Mouse (Mus musculus): Measurements from ENCODE around the gene Gm11027. TPM values are rescaled to one million over a fixed set of nuclear protein-coding genes. Genes with fewer than 3 reads are reported as not detected.
A peak's percentile ranks its signal among the peaks of the same experiment; 100 is the strongest.

The Gm11027 gene
- polyA plus RNA-seq, 1 experiment: not detected

GRCm38 (mm10) chr12:116271071-116271470 is 4.1 kb upstream of the Gm11027 start:
- H3K27me3 ChIP-seq (ENCODE audit: control insufficient read depth, insufficient read depth, insufficient read length): no peaks in the 10 kb centered on the region
- H3K4me3 ChIP-seq: no peak overlapping the region
- no peak overlapping the region for H3ac ChIP-seq (ENCODE audit: control insufficient read depth, insufficient read length)
- no peaks in the 10 kb centered on the region for H3K79me2 ChIP-seq (ENCODE audit: control insufficient read depth, insufficient read depth)
- TF ChIP-seq MAX (IDR thresholded peaks at IDR 0.05; ENCODE audit: low read depth): no peak
- TF ChIP-seq REST (IDR thresholded peaks at IDR 0.05; ENCODE audit: insufficient read depth, insufficient read length): no peak
- TF ChIP-seq USF1 (IDR thresholded peaks at IDR 0.05; ENCODE audit: low read depth): no peak
- TF ChIP-seq MYOD1 (IDR thresholded peaks at IDR 0.05; ENCODE audit: control insufficient read depth in 1 of 3, insufficient read length in 2 of 3, low read depth in 2 of 3): no peak
- no peak for TF ChIP-seq TCF12 (IDR thresholded peaks at IDR 0.05; ENCODE audit: insufficient read depth, poor library complexity, severe bottlenecking)
- no peak for TF ChIP-seq E2F4 (IDR thresholded peaks at IDR 0.05; ENCODE audit: insufficient read depth)
- TF ChIP-seq TCF3 (IDR thresholded peaks at IDR 0.05; ENCODE audit: insufficient read length, low read depth): no peak
- no peak for TF ChIP-seq POLR2A (IDR thresholded peaks at IDR 0.05; ENCODE audit: insufficient read length, low read depth)
- TF ChIP-seq MYOG (IDR thresholded peaks at IDR 0.05; ENCODE audit: control insufficient read depth in 1 of 3, insufficient read depth in 1 of 3, insufficient read length in 2 of 3, low read depth in 2 of 3): no peak
- TF ChIP-seq CEBPB (IDR thresholded peaks at IDR 0.05; ENCODE audit: insufficient read depth, poor library complexity, severe bottlenecking): no peak
- TF ChIP-seq POLR2AphosphoS2 (IDR thresholded peaks at IDR 0.05; ENCODE audit: insufficient read length, low read depth): no peak
- TF ChIP-seq SRF (IDR thresholded peaks at IDR 0.05; ENCODE audit: control insufficient read depth, insufficient read length, low read depth): no peak
- no peak overlapping the region for H3K4me2 ChIP-seq (ENCODE audit: low read depth)
- H3K36me3 ChIP-seq (ENCODE audit: control insufficient read depth, insufficient read depth): no peaks in the 10 kb centered on the region

GRCm38 (mm10) chr12:116273733-116274132 is 1.5 kb upstream of the Gm11027 start:
- Histone ChIP-seq H3K36me3 (ENCODE audit: control insufficient read depth, insufficient read depth) (no peaks in the 10 kb centered on the region), H3ac (ENCODE audit: control insufficient read depth, insufficient read length) (no peak overlapping the region), H3K4me3 (no peak overlapping the region), H3K79me2 (ENCODE audit: control insufficient read depth, insufficient read depth) (no peaks in the 10 kb centered on the region), H3K4me2 (ENCODE audit: low read depth) (no peak overlapping the region), H3K27me3 (ENCODE audit: control insufficient read depth, insufficient read depth, insufficient read length) (no peaks in the 10 kb centered on the region)
- TF ChIP-seq SRF (IDR thresholded peaks at IDR 0.05; ENCODE audit: control insufficient read depth, insufficient read length, low read depth) (no peak), USF1 (IDR thresholded peaks at IDR 0.05; ENCODE audit: low read depth) (no peak), REST (IDR thresholded peaks at IDR 0.05; ENCODE audit: insufficient read depth, insufficient read length) (no peak), TCF12 (IDR thresholded peaks at IDR 0.05; ENCODE audit: insufficient read depth, poor library complexity, severe bottlenecking) (no peak), TCF3 (IDR thresholded peaks at IDR 0.05; ENCODE audit: insufficient read length, low read depth) (no peak), CEBPB (IDR thresholded peaks at IDR 0.05; ENCODE audit: insufficient read depth, poor library complexity, severe bottlenecking) (no peak), MYOD1 (IDR thresholded peaks at IDR 0.05; ENCODE audit: control insufficient read depth in 1 of 3, insufficient read length in 2 of 3, low read depth in 2 of 3) (no peak), MAX (IDR thresholded peaks at IDR 0.05; ENCODE audit: low read depth) (no peak)

- H3ac ChIP-seq (ENCODE audit: control insufficient read depth, insufficient read length): no peak overlapping the region
- H3K79me2 ChIP-seq (ENCODE audit: control insufficient read depth, insufficient read depth): no peaks in the 10 kb centered on the region
- no peak overlapping the region for H3K4me2 ChIP-seq (ENCODE audit: low read depth)
- no peak for TF ChIP-seq MYOD1 (IDR thresholded peaks at IDR 0.05; ENCODE audit: control insufficient read depth in 1 of 3, insufficient read length in 2 of 3, low read depth in 2 of 3)
- no peak for TF ChIP-seq CEBPB (IDR thresholded peaks at IDR 0.05; ENCODE audit: insufficient read depth, poor library complexity, severe bottlenecking)
- no peak for TF ChIP-seq SRF (IDR thresholded peaks at IDR 0.05; ENCODE audit: control insufficient read depth, insufficient read length, low read depth)
- TF ChIP-seq TCF12 (IDR thresholded peaks at IDR 0.05; ENCODE audit: insufficient read depth, poor library complexity, severe bottlenecking): no peak
- no peak for TF ChIP-seq POLR2AphosphoS2 (IDR thresholded peaks at IDR 0.05; ENCODE audit: insufficient read length, low read depth)
- no peak for TF ChIP-seq USF1 (IDR thresholded peaks at IDR 0.05; ENCODE audit: low read depth)
- TF ChIP-seq MAX (IDR thresholded peaks at IDR 0.05; ENCODE audit: low read depth): no peak
- no peak for TF ChIP-seq REST (IDR thresholded peaks at IDR 0.05; ENCODE audit: insufficient read depth, insufficient read length)
- TF ChIP-seq MYOG (IDR thresholded peaks at IDR 0.05; ENCODE audit: control insufficient read depth in 1 of 3, insufficient read depth in 1 of 3, insufficient read length in 2 of 3, low read depth in 2 of 3): no peak
- H3K27me3 ChIP-seq (ENCODE audit: control insufficient read depth, insufficient read depth, insufficient read length): no peaks in the 10 kb centered on the region
- no peaks in the 10 kb centered on the region for H3K36me3 ChIP-seq (ENCODE audit: control insufficient read depth, insufficient read depth)
- H3K4me3 ChIP-seq: no peak overlapping the region
Observed at GRCm38 (mm10) chr12:116275631-116276030, 445 bp downstream of the Gm11027 start.

GRCm38 (mm10) chr12:116276961-116277360 is 1.8 kb downstream of the Gm11027 start:
- TF ChIP-seq E2F4 (IDR thresholded peaks at IDR 0.05; ENCODE audit: insufficient read depth) (no peak), SRF (IDR thresholded peaks at IDR 0.05; ENCODE audit: control insufficient read depth, insufficient read length, low read depth) (no peak), USF1 (IDR thresholded peaks at IDR 0.05; ENCODE audit: low read depth) (no peak), MYOD1 (IDR thresholded peaks at IDR 0.05; ENCODE audit: control insufficient read depth in 1 of 3, insufficient read length in 2 of 3, low read depth in 2 of 3) (no peak), POLR2AphosphoS2 (IDR thresholded peaks at IDR 0.05; ENCODE audit: insufficient read length, low read depth) (no peak), CEBPB (IDR thresholded peaks at IDR 0.05; ENCODE audit: insufficient read depth, poor library complexity, severe bottlenecking) (no peak), REST (IDR thresholded peaks at IDR 0.05; ENCODE audit: insufficient read depth, insufficient read length) (no peak), MYOG (IDR thresholded peaks at IDR 0.05; ENCODE audit: control insufficient read depth in 1 of 3, insufficient read depth in 1 of 3, insufficient read length in 2 of 3, low read depth in 2 of 3) (no peak), POLR2A (IDR thresholded peaks at IDR 0.05; ENCODE audit: insufficient read length, low read depth) (no peak), MAX (IDR thresholded peaks at IDR 0.05; ENCODE audit: low read depth) (no peak), TCF12 (IDR thresholded peaks at IDR 0.05; ENCODE audit: insufficient read depth, poor library complexity, severe bottlenecking) (no peak), TCF3 (IDR thresholded peaks at IDR 0.05; ENCODE audit: insufficient read length, low read depth) (no peak)
- H3K36me3 ChIP-seq (ENCODE audit: control insufficient read depth, insufficient read depth): no peaks in the 10 kb centered on the region
- H3K27me3 ChIP-seq (ENCODE audit: control insufficient read depth, insufficient read depth, insufficient read length): no peaks in the 10 kb centered on the region
- H3K79me2 ChIP-seq (ENCODE audit: control insufficient read depth, insufficient read depth): peaks cover 6% of the 10 kb centered on the region
- no peak overlapping the region for H3ac ChIP-seq (ENCODE audit: control insufficient read depth, insufficient read length)
- H3K4me2 ChIP-seq (ENCODE audit: low read depth): no peak overlapping the region
- no peak overlapping the region for H3K4me3 ChIP-seq

GRCm38 (mm10) chr12:116278541-116278940 is 3.4 kb downstream of the Gm11027 start:
- Histone ChIP-seq H3K27me3 (ENCODE audit: control insufficient read depth, insufficient read depth, insufficient read length) (no peaks in the 10 kb centered on the region), H3K79me2 (ENCODE audit: control insufficient read depth, insufficient read depth) (peaks cover 22% of the 10 kb centered on the region), H3K4me2 (ENCODE audit: low read depth) (no peak overlapping the region), H3ac (ENCODE audit: control insufficient read depth, insufficient read length) (no peak overlapping the region), H3K36me3 (ENCODE audit: control insufficient read depth, insufficient read depth) (no peaks in the 10 kb centered on the region), H3K4me3 (no peak overlapping the region)
- TF ChIP-seq MYOD1 (IDR thresholded peaks at IDR 0.05; ENCODE audit: control insufficient read depth in 1 of 3, insufficient read length in 2 of 3, low read depth in 2 of 3) (no peak), CEBPB (IDR thresholded peaks at IDR 0.05; ENCODE audit: insufficient read depth, poor library complexity, severe bottlenecking) (0 out of 2 replicates have a peak, but pooled peaks have one; percentile 39)

All from myocyte (in vitro differentiated cells).